Mouse (Mus musculus): ENCODE measurements around the gene Iqcd. TPM values are rescaled to one million over a fixed set of nuclear protein-coding genes. Genes with fewer than 3 reads are reported as not detected.

The Iqcd gene
- total RNA-seq, 2 experiments from 2014 or later = 0.81 to 1.1 TPM

DNA sequence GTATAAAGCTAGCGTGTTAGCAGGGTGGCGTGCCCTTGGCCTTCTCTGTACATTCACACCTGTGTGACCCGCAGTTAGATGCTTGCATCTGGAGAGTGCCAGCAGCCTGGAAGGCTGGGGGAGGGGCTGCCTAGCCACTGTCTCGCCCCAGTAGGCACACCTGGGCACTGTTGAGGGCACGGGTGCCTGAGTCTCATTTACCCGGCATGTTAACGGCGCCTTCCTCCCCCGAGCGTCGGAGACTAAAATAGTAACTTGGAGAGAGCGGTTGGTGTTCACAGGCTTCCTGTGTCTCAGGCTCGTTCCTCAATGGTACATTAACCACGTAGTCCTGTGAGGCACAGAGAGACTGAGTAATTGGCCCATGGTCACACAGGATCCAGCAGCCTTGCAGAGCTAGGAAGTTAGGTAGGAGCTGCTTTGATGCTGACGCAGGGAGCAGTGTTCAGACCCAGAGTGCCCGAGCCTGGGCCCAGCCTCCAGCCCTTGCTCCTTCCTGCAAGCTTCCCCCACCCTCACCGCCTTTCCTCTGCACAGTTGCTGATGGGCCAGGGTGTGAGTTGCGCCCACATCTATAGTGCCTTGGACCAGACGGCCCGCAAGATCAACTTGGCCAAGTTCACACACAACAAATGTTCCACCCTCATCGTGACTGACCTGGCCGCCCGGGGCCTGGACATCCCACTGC lies 32.4 kb downstream of the Iqcd start:
- intact Hi-C loops (cut with DNase I) = loop anchor here (2.0 to 10.0 kb wide), 2 partner anchors 28 to 124 kb away; partner anchors contain the start of genes Oas2 and Rasal1
- peak in 1 of 2 experiments; percentile 55 for DNase-seq (ENCODE audit: low spot score in 2 of 2)

DNA sequence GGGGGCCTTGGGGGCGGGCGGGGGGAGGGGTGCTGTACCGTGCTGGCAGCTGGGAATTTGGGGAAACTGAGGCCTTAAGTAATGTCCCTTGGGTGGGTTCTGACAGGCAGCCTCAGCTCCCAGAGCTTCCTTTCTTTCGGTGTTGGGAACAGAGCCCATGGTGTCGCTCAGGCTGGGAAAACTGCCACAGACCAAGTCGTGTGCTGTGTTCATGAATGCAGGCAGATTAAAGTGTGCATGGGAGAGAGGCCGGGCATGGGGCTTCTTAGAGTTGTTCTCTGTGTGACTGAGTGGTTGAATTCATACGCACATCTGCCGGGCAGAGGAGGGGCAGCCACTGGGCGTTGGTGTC lies 33.0 kb downstream of the Iqcd start:
- peak in 1 of 2 experiments; percentile 54 for DNase-seq (ENCODE audit: low spot score in 2 of 2)
- intact Hi-C loops (cut with DNase I) = loop anchor here (2.0 to 10.0 kb wide), 2 partner anchors 27 to 123 kb away; partner anchors contain the start of genes Oas2 and Rasal1

DNA sequence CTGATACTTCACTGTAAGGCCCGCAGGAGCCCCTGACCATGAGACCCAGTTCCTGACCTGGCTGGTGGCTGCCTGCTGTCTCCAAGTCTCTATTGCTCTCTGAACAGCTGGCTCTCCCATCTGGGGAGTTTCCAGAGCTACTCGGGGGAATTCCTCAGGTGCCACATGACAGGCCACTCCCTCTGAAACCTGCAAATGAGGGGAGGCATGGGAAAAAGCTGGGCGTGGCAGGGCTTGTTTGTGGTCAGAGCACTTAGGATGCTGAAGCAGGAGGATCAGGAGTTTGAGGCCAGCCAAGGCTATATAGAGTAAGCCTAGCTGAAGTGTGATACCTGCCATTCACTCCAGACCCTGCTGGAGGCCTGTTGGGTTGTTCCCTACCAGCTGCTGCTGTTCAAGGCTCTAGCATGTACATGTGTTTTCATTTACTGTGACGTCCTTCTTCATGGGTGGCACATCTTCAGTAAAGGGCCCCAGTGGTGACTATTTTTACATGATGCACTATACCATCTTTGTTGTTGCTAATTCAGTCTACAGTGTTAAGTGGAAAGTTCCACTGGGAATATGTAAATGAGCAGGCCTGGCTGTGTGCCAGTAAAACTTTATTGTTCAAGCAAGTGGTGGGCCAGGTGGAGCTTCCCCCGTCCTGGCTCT lies 33.5 kb downstream of the Iqcd start:
- no peak for DNase-seq (ENCODE audit: low spot score in 2 of 2)
- intact Hi-C loops (cut with DNase I) = loop anchor here (10.0 kb wide), 1 partner anchor 122 kb away; the partner anchor contains the start of gene Oas2

DNA sequence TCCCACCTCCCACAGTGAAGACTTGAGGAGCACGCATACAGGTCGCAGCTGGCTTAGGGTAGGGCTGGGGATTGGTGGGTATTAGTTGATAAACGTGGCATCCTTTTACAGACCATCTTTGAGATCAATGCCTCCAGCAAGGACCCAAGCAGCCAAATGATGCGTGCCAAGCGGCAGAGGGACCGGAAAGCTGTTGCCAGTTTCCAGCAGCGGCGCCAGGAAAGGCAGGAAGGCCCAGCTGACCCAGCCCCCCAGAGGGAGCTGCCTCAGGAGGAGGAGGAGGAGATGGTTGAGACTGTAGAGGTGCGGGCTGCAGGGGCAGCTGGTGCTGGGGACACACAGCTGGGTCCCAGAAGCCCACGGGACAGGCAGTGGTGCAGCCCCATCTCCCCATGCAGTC lies 35.6 kb downstream of the Iqcd start:
- no peak for DNase-seq (ENCODE audit: low spot score in 2 of 2)
- intact Hi-C loops (cut with DNase I) = loop anchor here (10.0 kb wide), 1 partner anchor 120 kb away; the partner anchor contains the start of gene Oas2

DNA sequence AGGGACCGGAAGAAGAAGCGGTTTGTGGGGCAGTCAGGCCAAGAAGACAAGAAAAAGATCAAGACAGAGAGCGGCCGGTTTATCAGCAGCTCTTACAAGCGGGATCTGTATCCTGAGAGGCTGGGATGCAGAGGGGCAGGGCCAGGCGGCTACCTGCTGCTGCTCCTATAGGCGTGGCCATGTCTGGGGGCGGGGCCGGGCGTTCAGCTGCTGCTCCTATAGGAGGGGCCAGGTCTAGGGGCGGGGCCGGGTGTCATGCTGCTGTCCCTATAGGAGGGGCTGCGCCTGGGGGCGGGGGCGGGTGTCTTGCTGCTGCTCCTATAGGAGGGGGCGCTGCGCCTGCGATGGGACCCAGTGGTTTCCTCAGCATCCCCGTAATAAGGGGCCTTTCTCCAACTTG lies 37.6 kb downstream of the Iqcd start:
- no peak for DNase-seq (ENCODE audit: low spot score in 2 of 2)
- intact Hi-C loops (cut with DNase I) = loop anchor here (5.0 to 10.0 kb wide), 2 partner anchors 36 to 118 kb away; partner anchors contain the start of gene Oas2

DNA sequence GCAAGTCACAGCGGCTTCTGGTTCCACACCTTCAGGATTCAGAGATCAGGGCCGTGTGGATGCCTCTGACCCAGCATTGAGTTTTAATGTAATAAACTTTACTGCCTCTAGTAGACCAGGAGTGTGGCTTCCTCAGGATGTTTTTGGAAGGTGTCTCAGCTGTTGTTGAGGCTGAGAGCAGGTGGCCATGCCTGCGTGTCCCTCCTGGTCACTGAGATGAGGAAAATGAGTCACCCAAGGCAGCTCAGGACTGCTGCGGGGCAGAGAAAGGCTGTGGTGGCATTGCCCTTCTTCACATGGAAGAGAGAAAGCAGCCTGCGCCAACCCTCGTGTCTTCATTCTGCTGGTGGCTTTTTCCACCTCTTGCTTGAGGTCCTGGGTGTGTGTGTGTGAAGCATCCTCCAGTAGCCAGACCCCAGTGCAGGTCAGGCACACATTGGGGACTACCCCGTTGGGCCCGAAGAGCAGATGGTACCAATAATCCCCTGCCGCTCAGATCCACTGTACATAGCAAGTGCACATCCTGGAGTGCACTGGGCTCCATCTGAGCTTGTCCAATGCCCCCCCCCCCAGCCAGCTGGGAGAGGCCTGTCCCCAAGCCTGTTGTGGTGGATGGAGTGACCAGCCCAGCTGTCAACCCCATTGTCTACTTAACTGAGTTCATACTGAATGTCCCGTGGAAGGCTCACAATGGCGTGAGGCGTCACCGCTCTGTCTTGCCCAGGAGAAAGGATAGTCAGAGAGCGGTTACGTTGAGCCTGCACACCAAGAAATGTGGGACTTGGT lies 38.9 kb downstream of the Iqcd start:
- intact Hi-C loops (cut with DNase I) = loop anchor here (5.0 to 10.0 kb wide), 2 partner anchors 35 to 117 kb away; partner anchors contain the start of gene Oas2
- no peak for DNase-seq (ENCODE audit: low spot score in 2 of 2)

DNA sequence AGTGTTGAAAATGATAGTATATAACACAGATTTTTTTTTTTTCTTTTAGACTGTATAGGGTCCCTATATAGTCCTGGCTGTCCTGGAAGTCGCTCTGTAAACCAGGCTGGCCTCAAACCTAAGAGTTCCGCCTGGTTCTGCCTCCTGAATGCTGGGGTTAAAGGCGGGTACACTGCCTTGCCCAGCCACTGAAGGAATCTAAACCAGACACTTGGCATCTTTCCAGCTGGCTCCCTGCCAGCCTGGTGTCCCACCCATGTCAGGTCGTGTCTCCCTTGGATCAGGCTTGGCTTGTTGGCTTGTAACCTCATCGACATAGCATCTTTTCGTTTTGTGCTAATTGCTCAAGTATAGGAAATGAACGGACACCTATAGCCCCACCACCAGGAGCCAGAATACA lies 39.8 kb downstream of the Iqcd start:
- DNase-seq (ENCODE audit: low spot score in 2 of 2) = no peak
- intact Hi-C loops (cut with DNase I) = loop anchor here (5.0 to 10.0 kb wide), 2 partner anchors 34 to 116 kb away; partner anchors contain the start of gene Oas2

DNA sequence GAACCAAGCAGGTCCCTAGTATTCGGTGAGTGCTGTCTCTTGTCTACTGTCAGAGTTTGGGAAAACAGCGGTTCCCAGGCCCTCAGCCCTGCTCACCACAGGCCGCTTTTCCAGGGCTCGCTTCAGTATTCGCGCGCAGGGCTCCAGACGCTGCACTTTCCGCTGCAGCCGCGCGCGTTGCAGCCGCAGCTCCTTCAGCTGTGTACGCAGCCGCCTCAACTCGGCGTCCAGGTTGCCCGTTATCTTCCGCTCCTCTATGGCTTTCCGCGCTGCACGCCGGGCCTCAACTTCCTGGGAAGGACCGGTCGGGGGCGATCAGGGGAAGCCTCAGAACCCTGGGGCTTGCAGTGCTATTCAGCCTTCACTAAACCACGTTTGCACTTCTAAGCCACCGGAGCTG lies 42.3 kb downstream of the Iqcd start:
- DNase-seq (ENCODE audit: low spot score in 2 of 2) = no peak
- intact Hi-C loops (cut with DNase I) = no loop called here

DNA sequence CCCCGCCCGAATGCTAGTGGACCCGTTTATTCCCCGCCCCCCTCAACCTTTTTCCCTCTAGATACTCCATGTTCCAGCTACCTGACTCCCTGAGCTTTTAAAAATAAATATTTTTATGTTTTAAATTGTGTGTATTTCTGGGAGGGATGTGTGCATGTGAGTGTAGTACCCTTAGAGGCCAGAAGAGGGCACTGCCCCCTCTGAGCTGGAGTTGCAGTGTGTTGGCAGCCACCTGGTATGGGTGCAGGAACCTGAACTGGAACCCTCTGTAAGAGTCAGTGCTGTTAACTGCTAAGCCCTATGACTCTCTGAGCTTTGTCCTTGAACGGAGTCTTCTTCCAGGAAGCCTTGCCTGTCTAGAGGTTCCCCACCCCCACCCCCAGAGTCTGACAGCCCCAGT lies 43.1 kb downstream of the Iqcd start:
- intact Hi-C loops (cut with DNase I) = no loop called here
- no peak for DNase-seq (ENCODE audit: low spot score in 2 of 2)

DNA sequence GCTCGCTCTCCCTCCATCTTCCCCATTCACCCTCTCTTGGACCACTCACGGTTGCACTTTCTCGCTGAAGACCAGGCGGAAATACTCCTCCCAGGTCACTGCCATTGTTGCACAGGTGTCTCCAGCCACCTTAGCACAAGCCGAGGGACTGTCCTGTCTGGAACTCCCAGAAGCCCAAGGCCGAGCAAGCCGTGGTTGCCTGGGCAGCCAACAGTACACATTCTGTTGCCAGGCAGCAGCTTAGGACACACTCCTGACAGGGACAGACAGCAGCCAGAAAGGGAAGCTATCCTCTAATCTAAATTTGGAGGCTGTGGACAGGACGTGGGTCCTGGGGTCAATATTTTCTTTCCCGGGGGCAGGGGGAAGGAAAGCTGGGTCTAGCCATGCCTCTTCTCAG lies 45.3 kb downstream of the Iqcd start, which contains the start of gene Cfap73:
Cfap73 (minus strand) TSS at position 105 of the 400 bp plus-strand sequence.
- intact Hi-C loops (cut with DNase I) = no loop called here
- DNase-seq (ENCODE audit: low spot score in 2 of 2) = no peak

DNA sequence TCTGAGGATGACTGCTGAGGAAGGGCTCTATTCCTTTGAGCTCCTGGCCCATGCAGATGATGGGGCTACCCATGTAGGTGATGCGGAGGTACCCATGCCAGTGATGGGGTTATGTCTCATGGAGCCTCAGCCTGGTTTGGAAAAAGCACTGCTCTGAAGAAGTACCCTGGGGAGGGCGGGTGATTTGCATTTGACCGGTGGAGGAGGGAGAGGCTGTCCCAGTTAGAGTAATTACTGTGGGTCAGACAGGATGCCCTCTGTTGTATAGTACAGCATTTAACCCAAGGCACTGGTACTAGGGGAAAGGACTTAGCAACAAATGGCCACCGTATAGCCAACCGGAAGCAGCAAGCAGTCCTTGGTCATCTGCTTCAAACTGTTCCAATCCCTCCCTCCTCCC lies 46.0 kb downstream of the Iqcd start:
- DNase-seq (ENCODE audit: low spot score in 2 of 2) = no peak
- intact Hi-C loops (cut with DNase I) = no loop called here

DNA sequence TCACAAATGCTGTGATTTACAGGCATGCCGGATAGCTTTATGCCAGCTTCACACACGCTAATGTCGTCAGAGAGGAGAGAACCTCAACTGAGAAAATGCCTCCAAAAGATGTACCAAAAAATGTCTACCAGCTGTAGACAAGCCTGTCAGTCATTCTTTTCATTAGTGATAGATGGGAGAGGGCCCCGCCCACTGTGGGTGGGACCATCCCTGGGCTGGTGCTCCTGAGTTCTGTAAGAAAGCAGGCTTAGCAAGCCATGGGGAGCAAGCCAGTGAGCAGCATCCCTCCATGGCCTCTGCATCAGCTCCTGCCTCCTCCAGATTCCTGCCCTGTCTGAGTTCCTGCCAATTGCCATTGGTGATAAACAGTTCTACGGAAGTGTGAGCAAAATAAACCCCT lies 46.8 kb downstream of the Iqcd start:
- no peak for DNase-seq (ENCODE audit: low spot score in 2 of 2)
- intact Hi-C loops (cut with DNase I) = no loop called here

DNA sequence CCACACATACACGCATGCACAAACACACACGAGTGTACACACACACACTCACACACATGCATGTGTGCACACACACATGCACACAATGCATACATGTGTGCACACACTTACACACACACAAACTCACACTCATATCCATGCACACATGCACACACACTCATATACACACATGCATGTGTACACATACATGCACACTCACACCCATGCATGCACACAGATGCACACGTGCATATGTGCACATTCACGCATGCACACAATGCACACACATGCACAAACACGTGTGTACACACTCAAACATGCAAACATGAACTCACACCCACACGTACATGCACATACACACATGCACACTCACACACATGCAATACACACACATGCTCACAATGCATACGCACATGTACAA lies 51.3 kb downstream of the Iqcd start:
- DNase-seq (ENCODE audit: low spot score in 2 of 2) = no peak
- intact Hi-C loops (cut with DNase I) = no loop called here

DNA sequence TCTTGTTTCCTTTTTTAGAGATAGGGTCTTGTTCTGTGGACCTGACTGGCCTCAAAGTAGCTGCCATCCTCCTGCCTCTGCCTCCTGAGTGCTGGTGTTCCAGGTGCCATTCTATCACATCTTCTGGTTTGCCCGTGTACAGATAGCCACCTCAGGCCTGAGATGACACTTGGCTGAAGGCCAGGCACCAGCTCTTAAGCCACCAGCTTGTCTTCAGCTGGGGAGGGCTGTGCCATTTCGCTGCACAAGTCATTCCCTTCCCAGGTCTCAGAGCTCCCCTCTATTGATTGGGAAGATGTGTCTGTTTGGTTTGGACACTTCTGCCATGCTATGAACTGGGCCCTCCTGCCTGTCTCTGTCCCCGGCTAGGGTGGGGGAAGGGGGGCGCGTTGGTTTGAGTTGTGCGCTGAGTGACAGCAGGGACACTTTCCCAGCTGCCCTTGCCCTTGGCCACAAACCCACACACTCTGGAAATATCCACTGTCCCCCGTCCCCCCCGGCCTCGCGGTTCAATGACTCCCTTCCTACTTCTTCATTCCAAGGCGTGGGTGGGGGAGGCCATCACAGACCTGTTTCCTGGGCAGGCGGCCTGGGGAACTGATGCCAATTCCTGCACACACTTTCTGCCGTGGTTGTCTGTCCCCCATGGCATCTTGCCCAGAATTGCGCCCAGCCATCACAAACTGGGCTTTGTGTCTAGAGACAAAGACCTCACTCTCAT lies 54.7 kb downstream of the Iqcd start:
- intact Hi-C loops (cut with DNase I) = no loop called here
- no peak for DNase-seq (ENCODE audit: low spot score in 2 of 2)

DNA sequence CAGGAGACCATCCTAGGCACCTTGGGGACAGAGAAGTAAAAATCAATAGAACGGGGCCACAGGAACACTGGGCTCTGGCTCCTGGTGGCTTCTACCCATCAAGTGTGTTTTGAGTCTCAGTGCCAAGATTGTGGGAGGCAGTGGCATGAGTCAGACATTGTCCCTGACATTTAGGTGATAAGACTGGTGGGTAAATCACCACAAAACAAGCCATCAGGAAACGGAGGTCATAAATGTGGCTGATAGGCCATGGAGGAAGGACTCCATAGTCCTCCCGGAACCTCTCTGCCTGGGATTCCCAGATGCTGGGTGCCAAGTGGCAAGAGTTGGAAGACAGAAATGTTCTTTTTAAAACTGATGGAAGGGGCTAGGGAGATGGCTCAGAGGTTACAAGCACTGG lies 55.4 kb downstream of the Iqcd start:
- intact Hi-C loops (cut with DNase I) = no loop called here
- no peak for DNase-seq (ENCODE audit: low spot score in 2 of 2)

DNA sequence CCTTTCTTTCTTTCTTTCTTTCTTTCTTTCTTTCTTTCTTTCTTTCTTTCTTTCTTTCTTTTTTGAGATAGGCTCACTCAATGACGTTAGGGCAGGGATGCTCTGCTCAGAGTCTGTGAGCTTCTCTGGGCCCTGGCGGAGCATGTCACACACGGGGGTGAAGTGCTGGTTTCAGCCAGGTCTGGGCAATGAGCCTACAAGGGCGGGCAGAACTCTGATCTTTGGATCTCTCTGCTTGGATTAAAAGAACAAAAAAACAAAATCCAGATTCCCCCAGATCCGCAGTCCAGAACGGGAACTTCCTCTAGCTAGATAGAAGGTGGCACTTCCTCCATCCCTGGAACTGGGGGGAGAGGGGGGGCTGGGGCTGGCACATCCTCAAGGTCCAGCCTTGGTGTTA lies 57.0 kb downstream of the Iqcd start:
- intact Hi-C loops (cut with DNase I) = no loop called here

DNA sequence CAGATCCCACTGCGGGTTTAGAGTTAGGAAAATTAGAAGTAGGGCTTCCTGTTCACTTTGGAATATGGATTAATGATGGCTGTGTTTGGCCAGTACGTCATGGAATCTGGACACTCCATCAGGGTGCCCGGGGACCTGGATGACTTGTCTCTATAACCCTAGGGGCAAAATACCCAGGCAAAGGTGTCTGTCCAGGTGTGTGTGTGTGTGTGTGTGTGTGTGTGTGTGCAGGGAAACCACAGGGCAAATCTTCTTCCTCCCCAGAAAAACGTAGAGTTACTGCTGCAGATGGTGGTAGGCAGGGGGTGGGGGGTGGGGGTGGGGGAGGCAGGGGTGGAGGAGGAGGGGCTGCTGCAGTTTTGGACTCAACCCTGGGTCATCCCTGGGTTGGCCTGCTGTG lies 58.5 kb downstream of the Iqcd start:
- no peak for DNase-seq (ENCODE audit: low spot score in 2 of 2)
- intact Hi-C loops (cut with DNase I) = no loop called here

More for the DNA sequence above, 57.0 kb downstream of the Iqcd start:
- no peak for DNase-seq (ENCODE audit: low spot score in 2 of 2)

DNA sequence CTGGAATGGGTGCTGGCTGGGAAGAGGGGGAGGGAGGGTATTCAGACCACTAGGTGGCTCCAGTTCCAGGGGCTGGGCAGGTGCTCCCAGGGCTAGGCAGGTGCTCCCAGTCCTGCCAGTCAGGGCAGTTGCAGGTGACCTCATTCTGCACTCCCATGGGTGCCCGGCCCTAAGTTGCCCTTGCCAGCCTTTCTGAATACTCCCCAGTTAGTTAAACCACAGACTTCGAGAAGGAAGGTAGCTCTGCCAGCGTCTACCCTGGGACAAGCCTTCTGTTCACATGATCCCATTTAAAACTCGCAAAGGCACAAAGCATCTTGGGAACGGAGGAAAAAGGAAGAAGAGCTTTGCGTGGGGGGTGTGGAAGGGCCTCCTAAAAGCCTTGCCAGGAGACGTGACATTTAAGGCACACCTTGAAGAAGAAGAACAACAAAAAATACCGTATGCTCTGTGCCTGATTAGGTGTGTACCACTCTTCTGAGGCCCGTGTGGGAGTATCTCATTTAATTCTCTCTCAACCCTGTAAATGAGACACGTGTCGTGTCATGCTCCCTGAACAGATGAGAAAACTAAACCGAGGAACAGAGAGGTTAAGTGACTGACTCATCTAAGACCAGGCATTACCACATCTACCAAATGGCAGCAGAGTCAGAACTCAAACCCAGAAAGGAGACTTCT lies 59.1 kb downstream of the Iqcd start:
- DNase-seq (ENCODE audit: low spot score in 2 of 2) = peak; percentile 52 to 56
- intact Hi-C loops (cut with DNase I) = loop anchor here (2.0 kb wide), 2 partner anchors 25 to 27 kb away; no protein-coding TSS in a partner anchor

Measured in left cerebral cortex, postnatal 36 days (tissue).